ENCODE assay signal across 25 mouse cellular contexts in genomic region chr2:51637681-51638080, GRCm38 (mm10). TPM values are rescaled to one million over a fixed set of nuclear protein-coding genes. Genes with fewer than 3 reads are reported as not detected.
DNase-seq lines count a peak whose midpoint lies in the region; ATAC-seq and TF ChIP-seq lines count a peak whose summit lies in the region.
"Had no signal": no experiment of that assay in that cellular context is flagged by ENCODE, and none has a peak within 500 bp of the region (broad histone marks: within the 10 kb centered on the region; RNA-seq: fewer than 3 reads in every experiment).

No protein-coding gene starts in this region.

- no peaks in the 10 kb centered on the region for H3K9me3 ChIP-seq in liver, postnatal 0 days (ENCODE audit: low read length)
- no peaks in the 10 kb centered on the region for H3K9me3 ChIP-seq in liver, embryonic 12.5 days (replicated peaks)
- H3K9me3 ChIP-seq in embryonic facial prominence, embryonic 10.5 days: no peaks in the 10 kb centered on the region
- H3K9me3 ChIP-seq: embryonic facial prominence, embryonic 12.5 days; forebrain, embryonic 15.5 days; heart, embryonic 12.5 days; hindbrain, embryonic 15.5 days had no signal

- H3K27me3 ChIP-seq in liver, postnatal 0 days (ENCODE audit: insufficient read depth, low read length): no peaks in the 10 kb centered on the region
- no peaks in the 10 kb centered on the region for H3K27me3 ChIP-seq in liver, embryonic 12.5 days (replicated peaks)
- no peaks in the 10 kb centered on the region for H3K27me3 ChIP-seq in embryonic facial prominence, embryonic 10.5 days (replicated peaks; ENCODE audit: low read depth, poor library complexity, severe bottlenecking)
- H3K27me3 ChIP-seq: embryonic facial prominence, embryonic 12.5 days; forebrain, embryonic 15.5 days; heart, embryonic 12.5 days; hindbrain, embryonic 15.5 days had no signal

- no peak overlapping the region for H3K9ac ChIP-seq in liver, postnatal 0 days (replicated peaks)
- no peak overlapping the region for H3K9ac ChIP-seq in liver, embryonic 12.5 days
- H3K9ac ChIP-seq: embryonic facial prominence, embryonic 12.5 days; forebrain, embryonic 15.5 days; heart, embryonic 12.5 days; hindbrain, embryonic 15.5 days had no signal

- H3K4me3 ChIP-seq in liver, postnatal 0 days (ENCODE audit: low read depth, low read length): no peak overlapping the region
- H3K4me3 ChIP-seq in liver, embryonic 12.5 days: no peak overlapping the region
- no peak overlapping the region for H3K4me3 ChIP-seq in embryonic facial prominence, embryonic 10.5 days
- H3K4me3 ChIP-seq: embryonic facial prominence, embryonic 12.5 days; forebrain, embryonic 15.5 days; heart, adult 2 months; heart, embryonic 12.5 days; hindbrain, embryonic 15.5 days had no signal

- H3K36me3 ChIP-seq in liver, postnatal 0 days (replicated peaks; ENCODE audit: insufficient read depth, low read length): no peaks in the 10 kb centered on the region
- no peaks in the 10 kb centered on the region for H3K36me3 ChIP-seq in liver, embryonic 12.5 days
- H3K36me3 ChIP-seq in embryonic facial prominence, embryonic 10.5 days (replicated peaks): no peaks in the 10 kb centered on the region
- H3K36me3 ChIP-seq: embryonic facial prominence, embryonic 12.5 days; forebrain, embryonic 15.5 days; heart, embryonic 12.5 days; hindbrain, embryonic 15.5 days had no signal

- H3K27ac ChIP-seq in liver, postnatal 0 days (ENCODE audit: low read depth): no peak overlapping the region
- no peak overlapping the region for H3K27ac ChIP-seq in liver, embryonic 12.5 days
- no peak overlapping the region for H3K27ac ChIP-seq in embryonic facial prominence, embryonic 10.5 days (replicated peaks)
- H3K27ac ChIP-seq: embryonic facial prominence, embryonic 12.5 days; forebrain, embryonic 15.5 days; heart, adult 2 months; hindbrain, embryonic 15.5 days had no signal

- TF ChIP-seq EP300 in liver, postnatal 0 days (IDR thresholded peaks at IDR 0.05; ENCODE audit: low read depth): no peak

- ATAC-seq in liver, postnatal 0 days: no peak
- no peak for ATAC-seq in liver, embryonic 12.5 days
- ATAC-seq in hematopoietic stem cell, adult 5-6 weeks (replicated peaks in 1 of 2; ENCODE audit: insufficient read depth in 1 of 2, low FRiP score in 2 of 2, low TSS enrichment in 1 of 2, low read depth in 1 of 2, poor library complexity in 2 of 2, severe bottlenecking in 2 of 2): peak; percentile 95 to 96
- ATAC-seq: forebrain, embryonic 15.5 days had no signal

- no peaks in the 10 kb centered on the region; the same call in 1 of the 2 replicates for H3K4me1 ChIP-seq in liver, postnatal 0 days (ENCODE audit: insufficient read depth)
- H3K4me1 ChIP-seq in liver, embryonic 12.5 days: no peaks in the 10 kb centered on the region
- peaks cover 4% of the 10 kb centered on the region for H3K4me1 ChIP-seq in embryonic facial prominence, embryonic 10.5 days
- H3K4me1 ChIP-seq: forebrain, embryonic 15.5 days; heart, embryonic 12.5 days; hindbrain, embryonic 15.5 days had no signal

- no peak for TF ChIP-seq CTCF in liver, postnatal 0 days (IDR thresholded peaks at IDR 0.05; ENCODE audit: low read depth)

- no peak overlapping the region for H3K4me2 ChIP-seq in liver, postnatal 0 days (ENCODE audit: low read depth, low read length)
- H3K4me2 ChIP-seq in liver, embryonic 12.5 days: no peak overlapping the region
- H3K4me2 ChIP-seq: embryonic facial prominence, embryonic 12.5 days; forebrain, embryonic 15.5 days; heart, embryonic 12.5 days; hindbrain, embryonic 15.5 days had no signal

- DNase-seq in liver, postnatal 0 days: peak; percentile 29
- peak; percentile 7 for DNase-seq in thymus, postnatal 4 days
- no peak for DNase-seq in thymus, postnatal 36 days
- no peak for DNase-seq in adrenal gland, postnatal 25 days
- no peak for DNase-seq in embryonic facial prominence, embryonic 10.5 days (ENCODE audit: low spot score)
- DNase-seq: adrenal gland, adult 8-10 months; cerebellum, adult 18-20 months; cerebellum, adult 9-11 months; embryo, embryonic 11 days; heart, adult 2 months had no signal

- WGBS in liver, postnatal 0 days (ENCODE audit: insufficient replicate concordance): 28% methylated on average over 11 of the region's 11 CpGs
- 27% methylated on average over 11 of the region's 11 CpGs for WGBS in liver, embryonic 12.5 days (ENCODE audit: insufficient replicate concordance)
- 82% methylated on average over 11 of the region's 11 CpGs for WGBS in embryonic facial prominence, embryonic 10.5 days

RNA-seq across cellular contexts. Expression of gene Tas2r134, which starts 10.4 kb away (rescaled TPM):
- polyA plus RNA-seq in liver, postnatal 0 days (2015; fragmentation: Nextera tagmentation; extraction: Ambion mirVana): not detected in 2 replicates
- not detected in 2 replicates for polyA plus RNA-seq in liver, embryonic 12.5 days (2016; fragmentation: Nextera tagmentation; extraction: Ambion mirVana)
- not detected in 2 replicates for total RNA-seq in hematopoietic stem cell, adult 5-6 weeks (2017)
- total RNA-seq in adrenal gland, postnatal 25 days (2021): not detected in 2 replicates
- not detected in 2 replicates for polyA plus RNA-seq in embryonic facial prominence, embryonic 10.5 days (2016; fragmentation: Nextera tagmentation; extraction: Ambion mirVana)
- total RNA-seq: adrenal gland, adult 8-10 months; adrenal gland, postnatal 4 days; ES-E14; gastrocnemius, adult 8-10 months; gastrocnemius, postnatal 4 days; heart, adult 2 months; heart, postnatal 25 days had no signal
- polyA plus RNA-seq: brain, embryonic 14.5 days; embryonic facial prominence, embryonic 12.5 days; forebrain, embryonic 11.5 days; forebrain, embryonic 15.5 days; heart, adult 2 months; heart, embryonic 12.5 days; heart, embryonic 16.5 days; hindbrain, embryonic 11.5 days; hindbrain, embryonic 15.5 days had no signal

Comparison
In these comparisons a context has a peak if more than half of its experiments do, and no peak if none do; other contexts are left out.
1. DNase-seq: peak in liver, postnatal 0 days (single experiment) and thymus, postnatal 4 days (single experiment); none in thymus, postnatal 36 days (0 of 2), adrenal gland, postnatal 25 days (single experiment) and embryonic facial prominence, embryonic 10.5 days (single experiment).
2. ATAC-seq: peak in hematopoietic stem cell, adult 5-6 weeks (2 of 2); none in liver, postnatal 0 days (single experiment) and liver, embryonic 12.5 days (single experiment).